In genomic region chr17:33828892-33829291, GRCm38 (mm10) we compare ENCODE assay signal across 9 mouse cellular contexts. TPM values are rescaled to one million over a fixed set of nuclear protein-coding genes. Genes with fewer than 3 reads are reported as not detected.
A peak's percentile ranks its signal among the peaks of the same experiment; 100 is the strongest.
DNase-seq lines count a peak whose midpoint lies in the region; ATAC-seq and TF ChIP-seq lines count a peak whose summit lies in the region.
"Had no signal": no experiment of that assay in that cellular context is flagged by ENCODE, and none has a peak within 500 bp of the region (broad histone marks: within the 10 kb centered on the region; RNA-seq: fewer than 3 reads in every experiment).

No protein-coding gene starts in this region.

- WGBS in liver, adult 2 months, result 8% methylated on average over 2 of the region's 2 CpGs
- WGBS in embryonic facial prominence, embryonic 14.5 days, result 55% methylated on average over 2 of the region's 2 CpGs

- H3K27ac ChIP-seq in liver, adult 2 months (replicated peaks; ENCODE audit: insufficient read depth, low read depth, low read length), result 0 out of 2 replicates have a peak overlapping the region, but pooled peaks have one; percentile 17
- H3K27ac ChIP-seq in embryonic facial prominence, embryonic 14.5 days (replicated peaks; ENCODE audit: low read depth, low read length), result no peak overlapping the region

- intact Hi-C loops in left cerebral cortex, postnatal 4 days (cut with DNase I), result no loop called here

- no peak for TF ChIP-seq POLR2A in liver, adult 2 months (IDR thresholded peaks at IDR 0.05; ENCODE audit: extremely low read depth, insufficient read depth, low read length)

- no peak overlapping the region for H3K4me2 ChIP-seq in embryonic facial prominence, embryonic 14.5 days (ENCODE audit: low read depth, low read length)

- TF ChIP-seq CTCF in liver, adult 2 months (IDR thresholded peaks at IDR 0.05; ENCODE audit: low read depth, low read length), result no peak

- H3K36me3 ChIP-seq in liver, adult 2 months (ENCODE audit: control insufficient read depth, insufficient read depth, low read length), result peaks cover 33% of the 10 kb centered on the region
- H3K36me3 ChIP-seq in embryonic facial prominence, embryonic 14.5 days (ENCODE audit: control insufficient read depth, insufficient read depth, low read length), result peaks cover 60% of the 10 kb centered on the region

- peaks cover 9% of the 10 kb centered on the region; the same call in 1 of the 2 replicates for H3K79me2 ChIP-seq in liver, adult 2 months (ENCODE audit: control insufficient read depth, insufficient read depth, low read length)

- H3K4me3 ChIP-seq in liver, adult 2 months (ENCODE audit: insufficient read depth, low read depth, low read length), result no peak overlapping the region
- H3K4me3 ChIP-seq in embryonic facial prominence, embryonic 14.5 days (ENCODE audit: low read depth, low read length), result no peak overlapping the region
- H3K4me3 ChIP-seq: erythroblast, embryonic 14.5 days had no signal

- no peak overlapping the region for H3K9ac ChIP-seq in liver, adult 2 months (ENCODE audit: low read depth, low read length)
- H3K9ac ChIP-seq in embryonic facial prominence, embryonic 14.5 days (ENCODE audit: low read depth, low read length), result no peak overlapping the region

- H3K27me3 ChIP-seq in liver, adult 2 months (ENCODE audit: control insufficient read depth, insufficient read depth, low read length), result no peaks in the 10 kb centered on the region
- no peaks in the 10 kb centered on the region for H3K27me3 ChIP-seq in embryonic facial prominence, embryonic 14.5 days (replicated peaks; ENCODE audit: control insufficient read depth, insufficient read depth, low read length)

- peak; percentile 100 for DNase-seq in liver, adult 2 months (ENCODE audit: extremely low read depth, low read depth, low spot score)
- DNase-seq in liver, result no peak
- DNase-seq in embryonic facial prominence, embryonic 14.5 days (ENCODE audit: low spot score), result peak; percentile 58
- DNase-seq in kidney, postnatal 25 days, result peak; percentile 90 to 94
- peak; percentile 54 for DNase-seq in skeletal muscle tissue, adult 2 months (ENCODE audit: low read depth, low spot score)
- DNase-seq in left cerebral cortex, postnatal 4 days, result no peak
- DNase-seq in right cerebral cortex, adult 2 months (ENCODE audit: low spot score in 2 of 2), result no peak
- no peak for DNase-seq in layer of hippocampus, postnatal 25 days (ENCODE audit: extremely low spot score in 1 of 2, low spot score in 1 of 2)

- ATAC-seq in embryonic facial prominence, embryonic 14.5 days (ENCODE audit: low read depth), result no peak

- H3K4me1 ChIP-seq in liver, adult 2 months (ENCODE audit: control insufficient read depth, insufficient read depth, low read length), result peaks cover 20% of the 10 kb centered on the region
- H3K4me1 ChIP-seq in embryonic facial prominence, embryonic 14.5 days (ENCODE audit: control insufficient read depth, insufficient read depth, low read length), result peaks cover 7% of the 10 kb centered on the region

- no peaks in the 10 kb centered on the region for H3K9me3 ChIP-seq in embryonic facial prominence, embryonic 14.5 days (ENCODE audit: control insufficient read depth, low read length)

RNA-seq across cellular contexts. Expression of gene Ndufa7, which starts 4.5 kb away (rescaled TPM):
- 214 and 217 TPM in 2 replicates for total RNA-seq in liver, adult 2 months (2014; rRNA removed)
- polyA plus RNA-seq in liver, adult 2 months (2012; rRNA removed), result 372 and 457 TPM in 2 replicates
- polyA plus RNA-seq in embryonic facial prominence, embryonic 14.5 days (2014; fragmentation: Nextera tagmentation; extraction: Ambion mirVana), result 479 and 488 TPM in 2 replicates
- 100 to 1,000 TPM; 214 to 232 TPM for total RNA-seq in left cerebral cortex, postnatal 4 days (2021)
- 100 to 1,000 TPM; 214 to 222 TPM for total RNA-seq in layer of hippocampus, postnatal 25 days (2021)

RNA-seq across cellular contexts. Expression of gene Rps28, which starts 4.5 kb away (rescaled TPM):
- total RNA-seq in liver, adult 2 months (2014; rRNA removed), result 275 and 294 TPM in 2 replicates
- 374 and 500 TPM in 2 replicates for polyA plus RNA-seq in liver, adult 2 months (2012; rRNA removed)
- polyA plus RNA-seq in embryonic facial prominence, embryonic 14.5 days (2014; fragmentation: Nextera tagmentation; extraction: Ambion mirVana), result 1,198 and 1,307 TPM in 2 replicates
- 1,000 to 10,000 TPM; 1,155 to 1,182 TPM for total RNA-seq in left cerebral cortex, postnatal 4 days (2021)
- total RNA-seq in layer of hippocampus, postnatal 25 days (2021), result 100 to 1,000 TPM; 728 to 834 TPM

RNA-seq across cellular contexts. Expression of gene Cd320, which starts 14.0 kb away (rescaled TPM):
- total RNA-seq in liver, adult 2 months (2014; rRNA removed), result 7.1 and 7.5 TPM in 2 replicates
- polyA plus RNA-seq in liver, adult 2 months (2012; rRNA removed), result 13.0 and 16.9 TPM in 2 replicates
- polyA plus RNA-seq in embryonic facial prominence, embryonic 14.5 days (2014; fragmentation: Nextera tagmentation; extraction: Ambion mirVana), result 60.5 and 62.3 TPM in 2 replicates
- 10 to 100 TPM; 21.6 to 25.4 TPM for total RNA-seq in left cerebral cortex, postnatal 4 days (2021)
- total RNA-seq in layer of hippocampus, postnatal 25 days (2021), result 10 to 100 TPM; 23.7 to 23.8 TPM

RNA-seq across cellular contexts. Expression of gene Kank3, which starts 18.6 kb away (rescaled TPM):
- total RNA-seq in liver, adult 2 months (2014; rRNA removed), result 6.0 and 7.3 TPM in 2 replicates
- 9.5 and 13.4 TPM in 2 replicates for polyA plus RNA-seq in liver, adult 2 months (2012; rRNA removed)
- polyA plus RNA-seq in embryonic facial prominence, embryonic 14.5 days (2014; fragmentation: Nextera tagmentation; extraction: Ambion mirVana), result 38.7 and 39.4 TPM in 2 replicates
- 10 to 100 TPM; 38.6 to 44.1 TPM for total RNA-seq in left cerebral cortex, postnatal 4 days (2021)
- 10 to 100 TPM; 27.8 to 35.8 TPM for total RNA-seq in layer of hippocampus, postnatal 25 days (2021)

RNA-seq across cellular contexts. Expression of gene Gm7029, which starts 44.7 kb away (rescaled TPM):
- not detected in 2 replicates for total RNA-seq in liver, adult 2 months (2014; rRNA removed)
- polyA plus RNA-seq in liver, adult 2 months (2012; rRNA removed), result not detected in 2 replicates
- polyA plus RNA-seq in embryonic facial prominence, embryonic 14.5 days (2014; fragmentation: Nextera tagmentation; extraction: Ambion mirVana), result not detected in 2 replicates
- total RNA-seq in left cerebral cortex, postnatal 4 days (2021), result not detected
- not detected for total RNA-seq in layer of hippocampus, postnatal 25 days (2021)
- polyA plus RNA-seq: erythroblast, embryonic 14.5 days had no signal

Comparison
In these comparisons a context has a peak if more than half of its experiments do, and no peak if none do; other contexts are left out.
1. DNase-seq: peak in liver, adult 2 months (single experiment), embryonic facial prominence, embryonic 14.5 days (single experiment), kidney, postnatal 25 days (2 of 2) and skeletal muscle tissue, adult 2 months (single experiment); none in liver (single experiment), left cerebral cortex, postnatal 4 days (single experiment), right cerebral cortex, adult 2 months (0 of 2) and layer of hippocampus, postnatal 25 days (0 of 2).